Mouse (Mus musculus) ES-Bruce4 (cell line): ENCODE data around the gene Nacc2.

Source experiments
- CTCF ChIP-seq: IDR thresholded peaks from one replicate; pipeline ENCODE4 v1.8.1; 2011; ENCODE audit warnings: low read depth, low read length
- EP300 ChIP-seq: IDR thresholded peaks from 2 replicates; pipeline ENCODE4 v1.6.1; 2011; ENCODE audit warnings: low read depth, low read length; ENCODE audit not compliant: insufficient read depth
- POLR2A ChIP-seq: IDR thresholded peaks from one replicate; pipeline ENCODE4 v1.8.1; 2011; ENCODE audit warnings: low read length; ENCODE audit not compliant: insufficient read depth

DNA sequence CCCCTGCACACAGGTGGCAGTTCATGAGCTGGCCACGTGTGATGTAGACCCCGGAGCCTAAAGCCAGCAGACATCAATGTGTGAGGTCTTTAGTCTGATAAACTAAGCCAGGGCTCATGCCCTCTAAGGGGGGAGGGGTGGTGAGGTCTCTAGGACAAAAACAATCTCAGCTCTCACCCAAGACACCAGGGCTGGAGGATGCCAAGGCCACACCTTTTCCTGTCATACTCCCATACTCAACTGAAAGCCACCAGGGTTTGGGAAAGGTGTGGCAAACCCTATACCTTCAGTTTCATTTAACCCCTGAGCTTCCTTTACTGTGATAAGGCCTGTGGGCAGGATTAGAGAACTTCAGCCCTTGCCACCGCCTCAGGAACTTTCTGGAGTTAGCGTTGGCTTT lies 60.8 kb downstream of the Nacc2 start:
- TF ChIP-seq CTCF (no peak), POLR2A (no peak), EP300 (no peak)
